Mouse (Mus musculus): ENCODE results near the gene Ehhadh. TPM values are rescaled to one million over a fixed set of nuclear protein-coding genes. Genes with fewer than 3 reads are reported as not detected.

Ehhadh gene
- 2.4 and 2.6 TPM in 2 replicates for polyA plus RNA-seq (2016; fragmentation: Nextera tagmentation; extraction: Ambion mirVana)

- peaks cover 10% of the 10 kb centered on the region for H3K4me1 ChIP-seq (replicated peaks)
- peak within 1 kb of the TSS; percentile 70 for H3K4me2 ChIP-seq
- H3K27me3 ChIP-seq: no peaks in the 10 kb centered on the region
- WGBS: 5% methylated on average over 28 of the region's 28 CpGs
- peak within 1 kb of the TSS; percentile 54 for H3K4me3 ChIP-seq (replicated peaks)
- H3K9ac ChIP-seq (replicated peaks): peak within 1 kb of the TSS; percentile 65
- peak; percentile 88 for ATAC-seq (ENCODE audit: insufficient number of reproducible peaks, insufficient read depth, low FRiP score, low TSS enrichment, low read depth)
- H3K9me3 ChIP-seq: 0 out of 2 replicates have a peak, but pooled peaks cover 4% of the 10 kb centered on the region
- H3K36me3 ChIP-seq: no peaks in the 10 kb centered on the region
- H3K27ac ChIP-seq: 0 out of 2 replicates have a peak within 1 kb of the TSS, but pooled peaks have one; percentile 17
Measured at GRCm38 (mm10) chr16:21787516-21788353, at the start of gene Ehhadh. Gene Ehhadh (minus strand): TSS chr16:21787807.

GRCm38 (mm10) chr16:21836311-21837072, 48.9 kb upstream of the Ehhadh start:
- no peak overlapping the region for H3K27ac ChIP-seq
- H3K27me3 ChIP-seq: no peaks in the 10 kb centered on the region
- H3K9ac ChIP-seq (replicated peaks): no peak overlapping the region
- WGBS: 59% methylated on average over 7 of the region's 7 CpGs
- H3K4me1 ChIP-seq (replicated peaks): 0 out of 2 replicates have a peak, but pooled peaks cover 5% of the 10 kb centered on the region
- H3K4me2 ChIP-seq: no peak overlapping the region
- ATAC-seq (ENCODE audit: insufficient number of reproducible peaks, insufficient read depth, low FRiP score, low TSS enrichment, low read depth): no peak
- H3K4me3 ChIP-seq (replicated peaks): no peak overlapping the region
- H3K36me3 ChIP-seq: no peaks in the 10 kb centered on the region
- no peaks in the 10 kb centered on the region for H3K9me3 ChIP-seq

- 40% methylated on average over 7 of the region's 7 CpGs for WGBS
Measured at GRCm38 (mm10) chr16:21835584-21835931, 48.0 kb upstream of the Ehhadh start.

DNA sequence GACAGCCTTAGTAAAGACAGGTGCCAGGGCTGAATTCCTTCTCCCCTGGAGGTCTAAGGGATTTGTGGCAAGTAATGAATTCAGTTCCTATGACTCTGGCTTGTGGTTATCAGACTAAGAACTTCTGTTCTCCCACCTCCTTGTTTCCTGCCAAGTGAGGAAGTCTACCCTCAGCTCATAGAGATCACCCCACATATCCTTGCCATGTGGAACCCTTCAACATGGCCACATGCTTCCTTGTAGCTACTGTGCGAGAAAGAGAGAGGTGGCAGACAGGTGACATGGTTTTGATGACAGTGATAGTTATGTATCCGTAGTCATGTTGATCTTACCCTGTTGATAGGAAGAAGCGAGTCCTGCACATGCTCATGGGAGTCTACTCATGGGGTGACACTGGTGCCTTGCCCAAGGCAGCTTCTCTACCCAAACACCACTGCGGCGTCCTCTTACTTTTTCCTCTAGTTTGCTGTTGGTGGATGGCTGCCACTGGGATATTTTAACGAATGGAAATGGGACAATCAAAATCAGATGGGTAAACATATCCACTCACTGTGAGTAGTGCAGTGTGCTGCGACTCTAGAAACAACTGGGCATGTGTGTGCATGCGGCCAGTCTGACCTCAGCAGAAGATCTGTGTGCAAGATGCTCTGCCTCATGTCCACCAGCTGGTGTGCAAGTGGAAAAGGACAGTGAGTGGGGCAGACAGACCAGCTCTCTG, 47.4 kb upstream of the Ehhadh start:
- H3K27me3 ChIP-seq: no peaks in the 10 kb centered on the region
- WGBS: 79% methylated on average over 8 of the region's 8 CpGs
- H3K36me3 ChIP-seq: no peaks in the 10 kb centered on the region
- no peak overlapping the region for H3K4me3 ChIP-seq (replicated peaks)
- no peak for ATAC-seq (ENCODE audit: insufficient number of reproducible peaks, insufficient read depth, low FRiP score, low TSS enrichment, low read depth)
- no peak overlapping the region for H3K9ac ChIP-seq (replicated peaks)
- no peak overlapping the region for H3K27ac ChIP-seq
- H3K4me2 ChIP-seq: no peak overlapping the region
- H3K4me1 ChIP-seq (replicated peaks): 0 out of 2 replicates have a peak, but pooled peaks cover 5% of the 10 kb centered on the region
- no peaks in the 10 kb centered on the region for H3K9me3 ChIP-seq

More at GRCm38 (mm10) chr16:21835584-21835931, 48.0 kb upstream of the Ehhadh start:
- Histone ChIP-seq H3K9ac (replicated peaks) (no peak overlapping the region), H3K4me1 (replicated peaks) (0 out of 2 replicates have a peak, but pooled peaks cover 5% of the 10 kb centered on the region), H3K4me2 (no peak overlapping the region), H3K27me3 (no peaks in the 10 kb centered on the region), H3K36me3 (no peaks in the 10 kb centered on the region), H3K4me3 (replicated peaks) (no peak overlapping the region), H3K9me3 (no peaks in the 10 kb centered on the region), H3K27ac (no peak overlapping the region)
- no peak for ATAC-seq (ENCODE audit: insufficient number of reproducible peaks, insufficient read depth, low FRiP score, low TSS enrichment, low read depth)

- H3K9me3 ChIP-seq: no peaks in the 10 kb centered on the region
Measured at GRCm38 (mm10) chr16:21833970-21834369, 46.4 kb upstream of the Ehhadh start.

GRCm38 (mm10) chr16:21833469-21833868, 45.9 kb upstream of the Ehhadh start:
- H3K9ac ChIP-seq (replicated peaks): no peak overlapping the region
- 0 out of 2 replicates have a peak, but pooled peaks cover 5% of the 10 kb centered on the region for H3K4me1 ChIP-seq (replicated peaks)
- H3K27ac ChIP-seq: no peak overlapping the region
- no peaks in the 10 kb centered on the region for H3K36me3 ChIP-seq
- H3K9me3 ChIP-seq: no peaks in the 10 kb centered on the region
- H3K4me2 ChIP-seq: no peak overlapping the region
- ATAC-seq (ENCODE audit: insufficient number of reproducible peaks, insufficient read depth, low FRiP score, low TSS enrichment, low read depth): no peak
- 68% methylated on average over 1 of the region's 1 CpGs for WGBS
- H3K4me3 ChIP-seq (replicated peaks): no peak overlapping the region
- no peaks in the 10 kb centered on the region for H3K27me3 ChIP-seq

More at GRCm38 (mm10) chr16:21833970-21834369, 46.4 kb upstream of the Ehhadh start:
- no peak overlapping the region for H3K27ac ChIP-seq
- no peak overlapping the region for H3K9ac ChIP-seq (replicated peaks)
- H3K27me3 ChIP-seq: no peaks in the 10 kb centered on the region
- 81% methylated on average over 10 of the region's 10 CpGs for WGBS
- H3K4me1 ChIP-seq (replicated peaks): 0 out of 2 replicates have a peak, but pooled peaks cover 5% of the 10 kb centered on the region
- H3K4me2 ChIP-seq: no peak overlapping the region
- H3K36me3 ChIP-seq: no peaks in the 10 kb centered on the region
- ATAC-seq (ENCODE audit: insufficient number of reproducible peaks, insufficient read depth, low FRiP score, low TSS enrichment, low read depth): no peak
- no peak overlapping the region for H3K4me3 ChIP-seq (replicated peaks)

- Histone ChIP-seq H3K4me3 (replicated peaks) (no peak overlapping the region), H3K9me3 (no peaks in the 10 kb centered on the region), H3K27me3 (no peaks in the 10 kb centered on the region), H3K27ac (no peak overlapping the region), H3K4me2 (no peak overlapping the region), H3K4me1 (replicated peaks) (peaks cover 16% of the 10 kb centered on the region), H3K36me3 (no peaks in the 10 kb centered on the region), H3K9ac (replicated peaks) (no peak overlapping the region)
- no peak for ATAC-seq (ENCODE audit: insufficient number of reproducible peaks, insufficient read depth, low FRiP score, low TSS enrichment, low read depth)
- WGBS: 78% methylated on average over 5 of the region's 5 CpGs
Measured at GRCm38 (mm10) chr16:21831764-21832163, 44.2 kb upstream of the Ehhadh start.

DNA sequence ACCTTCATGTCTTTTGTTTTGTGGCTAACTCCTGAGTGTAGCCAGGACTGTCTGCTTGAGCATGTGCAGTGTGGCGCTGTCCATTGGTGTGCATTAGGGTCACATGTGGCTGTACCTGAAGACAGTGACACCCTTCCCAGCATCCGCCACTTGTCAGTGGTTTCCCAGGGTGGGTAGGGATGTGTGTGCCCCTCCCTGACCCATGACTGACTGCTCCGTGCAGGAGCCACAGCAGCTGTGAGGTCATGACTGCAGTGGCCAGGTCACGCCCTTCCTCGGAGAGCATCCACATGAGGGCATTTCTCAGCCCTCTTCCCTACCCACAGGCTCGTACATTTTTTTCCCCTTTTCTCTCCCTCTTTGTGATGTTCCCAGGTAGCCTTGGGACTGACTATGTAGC, 43.2 kb upstream of the Ehhadh start:
- Histone ChIP-seq H3K4me2 (no peak overlapping the region), H3K9ac (replicated peaks) (no peak overlapping the region; the same call in 1 of the 2 replicates), H3K36me3 (no peaks in the 10 kb centered on the region), H3K27ac (no peak overlapping the region), H3K27me3 (no peaks in the 10 kb centered on the region), H3K9me3 (no peaks in the 10 kb centered on the region), H3K4me3 (replicated peaks) (no peak overlapping the region), H3K4me1 (replicated peaks) (peaks cover 13% of the 10 kb centered on the region)
- ATAC-seq (ENCODE audit: insufficient number of reproducible peaks, insufficient read depth, low FRiP score, low TSS enrichment, low read depth): no peak
- 53% methylated on average over 6 of the region's 6 CpGs for WGBS

GRCm38 (mm10) chr16:21829711-21830110, 42.1 kb upstream of the Ehhadh start:
- no peak overlapping the region for H3K4me2 ChIP-seq
- H3K27ac ChIP-seq: no peak overlapping the region
- H3K4me3 ChIP-seq (replicated peaks): no peak overlapping the region
- ATAC-seq (ENCODE audit: insufficient number of reproducible peaks, insufficient read depth, low FRiP score, low TSS enrichment, low read depth): no peak
- no peaks in the 10 kb centered on the region for H3K9me3 ChIP-seq
- H3K4me1 ChIP-seq (replicated peaks): peaks cover 14% of the 10 kb centered on the region
- H3K9ac ChIP-seq (replicated peaks): no peak overlapping the region
- 41% methylated on average over 5 of the region's 5 CpGs for WGBS
- no peaks in the 10 kb centered on the region for H3K36me3 ChIP-seq
- H3K27me3 ChIP-seq: no peaks in the 10 kb centered on the region

DNA sequence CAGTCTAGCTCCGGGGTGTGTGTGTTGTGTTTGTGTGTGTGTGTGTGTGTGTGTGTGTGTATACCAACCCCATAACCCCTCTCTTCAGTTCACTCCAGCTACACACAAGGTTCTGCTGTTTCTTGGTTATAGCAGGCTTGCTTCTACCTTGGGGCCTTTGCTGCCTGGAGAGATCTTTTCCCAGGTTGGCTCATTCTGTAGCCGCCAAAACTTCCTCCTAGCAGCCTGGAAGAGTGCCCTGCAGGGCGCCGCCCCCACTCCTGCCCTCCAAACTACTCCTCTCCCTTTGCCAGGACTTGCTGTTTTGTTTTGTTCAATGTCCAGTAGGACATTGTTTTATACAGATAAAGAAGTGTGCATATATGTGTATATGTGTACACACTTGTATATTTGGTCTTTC, 40.0 kb upstream of the Ehhadh start:
- no peak for ATAC-seq (ENCODE audit: insufficient number of reproducible peaks, insufficient read depth, low FRiP score, low TSS enrichment, low read depth)
- Histone ChIP-seq H3K4me1 (replicated peaks) (peaks cover 14% of the 10 kb centered on the region), H3K36me3 (no peaks in the 10 kb centered on the region), H3K27me3 (no peaks in the 10 kb centered on the region), H3K9ac (replicated peaks) (no peak overlapping the region), H3K4me2 (no peak overlapping the region), H3K9me3 (no peaks in the 10 kb centered on the region), H3K4me3 (replicated peaks) (no peak overlapping the region), H3K27ac (peak overlapping the region; percentile 78)
- 75% methylated on average over 4 of the region's 4 CpGs for WGBS

DNA sequence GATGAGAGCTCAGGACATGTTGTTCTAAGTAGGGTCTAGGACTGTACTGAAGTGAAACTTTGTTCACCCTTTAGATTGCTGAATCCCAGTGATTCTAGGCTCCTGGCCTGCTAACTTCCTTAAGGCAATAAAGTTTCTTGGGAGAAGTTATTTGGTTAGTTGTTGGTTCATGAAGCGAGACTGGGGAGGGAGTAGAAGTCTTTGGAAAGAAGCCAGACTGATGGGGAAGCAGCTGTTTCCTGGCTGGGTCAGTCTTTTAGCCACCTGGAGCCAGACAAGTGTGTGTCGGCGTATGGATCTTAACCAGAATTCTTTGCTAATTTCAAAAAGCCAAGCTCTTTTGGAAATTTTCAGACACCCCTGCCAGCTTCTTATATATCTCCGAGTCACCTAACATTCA, 39.5 kb upstream of the Ehhadh start:
- Histone ChIP-seq H3K4me1 (replicated peaks) (peaks cover 14% of the 10 kb centered on the region), H3K27me3 (no peaks in the 10 kb centered on the region), H3K4me2 (no peak overlapping the region), H3K36me3 (no peaks in the 10 kb centered on the region), H3K9me3 (no peaks in the 10 kb centered on the region), H3K9ac (replicated peaks) (no peak overlapping the region), H3K27ac (peak overlapping the region; percentile 78), H3K4me3 (replicated peaks) (no peak overlapping the region)
- ATAC-seq (ENCODE audit: insufficient number of reproducible peaks, insufficient read depth, low FRiP score, low TSS enrichment, low read depth): no peak
- 48% methylated on average over 4 of the region's 4 CpGs for WGBS
